Mouse (Mus musculus) testis, adult 2 months (tissue): ENCODE data around the gene Arhgef28. TPM values are rescaled to one million over a fixed set of nuclear protein-coding genes. Genes with fewer than 3 reads are reported as not detected.

Experiments used
- H3K27ac ChIP-seq: fragments of 200-500 bp; 2 replicates; pipeline ENCODE4 v1.5.1; 2012; ENCODE audit warnings: low read depth, low read length; ENCODE audit not compliant: control insufficient read depth, insufficient read depth
- H3K27me3 ChIP-seq: fragments of 200-500 bp; 2 replicates; pipeline ENCODE4 v1.6.1; 2012; ENCODE audit warnings: mild to moderate bottlenecking, low read length, moderate library complexity; ENCODE audit not compliant: control insufficient read depth, insufficient read depth
- H3K36me3 ChIP-seq: fragments of 200-500 bp; 2 replicates; pipeline ENCODE4 v1.6.1; 2012; ENCODE audit warnings: mild to moderate bottlenecking, low read length; ENCODE audit not compliant: control insufficient read depth, insufficient read depth
- H3K4me1 ChIP-seq: fragments of 200-500 bp; 2 replicates; pipeline ENCODE4 v1.6.1; 2012; ENCODE audit warnings: low read length; ENCODE audit not compliant: control insufficient read depth, insufficient read depth
- H3K4me3 ChIP-seq: fragments of 200-500 bp; 2 replicates; pipeline ENCODE4 v1.5.1; 2012; ENCODE audit warnings: low read depth, mild to moderate bottlenecking, low read length, moderate library complexity, mixed read lengths; ENCODE audit not compliant: control insufficient read depth
- CTCF ChIP-seq: fragments of 200-500 bp; IDR thresholded peaks from 2 replicates; pipeline ENCODE4 v1.5.1; 2012; ENCODE audit warnings: low read depth, mild to moderate bottlenecking, inconsistent platforms, low read length, moderate library complexity; ENCODE audit not compliant: control insufficient read depth, insufficient read depth, insufficient replicate concordance
- POLR2A ChIP-seq: fragments of 200-500 bp; IDR thresholded peaks from 2 replicates; pipeline ENCODE4 v1.6.1; 2012; ENCODE audit warnings: low read depth, mild to moderate bottlenecking, inconsistent platforms, low read length, moderate library complexity; ENCODE audit not compliant: control insufficient read depth
- polyA plus RNA-seq: library from polyadenylated mRNA; depleted of rRNA; stranded (reverse); fragments of >200 nt; gene quantifications from 2 replicates; pipeline ENCODE4 v1.2.3, GENCODE M21; 2012

Gene Arhgef28
- polyA plus RNA-seq, 1 experiment, result 0.67 TPM

DNA sequence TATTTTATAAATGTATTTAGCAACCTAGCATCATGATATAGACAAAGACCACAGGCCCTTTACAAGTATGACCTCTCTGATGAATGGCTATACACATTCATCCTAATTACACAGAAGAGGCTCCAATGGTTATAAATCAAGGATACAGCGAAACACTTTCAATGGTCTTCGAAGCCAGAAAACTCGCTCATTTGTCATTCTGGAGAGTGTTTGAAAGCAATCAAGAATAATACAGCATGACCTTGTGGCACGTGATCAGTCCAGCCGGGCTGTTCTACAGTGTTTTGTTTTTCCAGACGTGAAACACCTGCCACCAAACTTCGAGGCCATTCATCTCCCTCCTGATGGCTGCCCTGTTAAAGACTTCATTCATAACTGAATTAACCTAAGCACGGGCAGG lies 207.7 kb downstream of the Arhgef28 start:
- Histone ChIP-seq H3K4me1 (no peaks in the 10 kb centered on the region), H3K27ac (no peak overlapping the region), H3K36me3 (no peaks in the 10 kb centered on the region), H3K4me3 (no peak overlapping the region), H3K27me3 (no peaks in the 10 kb centered on the region)
- no peak for TF ChIP-seq POLR2A
- no peak for TF ChIP-seq CTCF

DNA sequence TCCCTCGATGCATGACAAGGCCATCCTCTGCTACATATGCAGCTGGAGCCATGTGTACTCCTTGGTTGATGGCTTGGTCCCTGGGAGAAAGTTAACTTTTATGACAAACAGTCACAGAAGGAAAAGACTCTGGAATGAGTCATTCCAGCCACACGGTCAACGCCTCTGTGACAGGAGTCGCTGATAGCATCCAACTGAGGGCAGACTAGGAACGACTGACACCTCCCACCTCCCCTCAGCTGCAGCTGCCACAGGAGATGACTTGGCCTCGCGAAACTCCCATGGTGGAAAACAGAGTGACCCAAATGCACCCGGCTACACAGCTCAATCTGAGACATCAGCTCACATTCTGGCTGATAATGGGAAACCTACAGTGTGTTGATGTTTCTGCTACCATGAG lies 215.3 kb downstream of the Arhgef28 start:
- H3K4me1 ChIP-seq, result no peaks in the 10 kb centered on the region
- no peaks in the 10 kb centered on the region for H3K36me3 ChIP-seq
- H3K27me3 ChIP-seq, result no peaks in the 10 kb centered on the region
- H3K27ac ChIP-seq, result no peak overlapping the region
- no peak for TF ChIP-seq POLR2A
- TF ChIP-seq CTCF, result no peak
- no peak overlapping the region for H3K4me3 ChIP-seq

GRCm38 (mm10) chr13:97988796-97989195 lies 217.4 kb downstream of the Arhgef28 start:
- no peak overlapping the region for H3K27ac ChIP-seq
- TF ChIP-seq CTCF (no peak), POLR2A (no peak)
- no peaks in the 10 kb centered on the region for H3K27me3 ChIP-seq
- H3K36me3 ChIP-seq, result no peaks in the 10 kb centered on the region
- no peak overlapping the region for H3K4me3 ChIP-seq
- no peaks in the 10 kb centered on the region for H3K4me1 ChIP-seq

GRCm38 (mm10) chr13:97986691-97987090 lies 219.5 kb downstream of the Arhgef28 start:
- H3K4me3 ChIP-seq, result no peak overlapping the region
- H3K27me3 ChIP-seq, result no peaks in the 10 kb centered on the region
- H3K27ac ChIP-seq, result no peak overlapping the region
- TF ChIP-seq CTCF, result no peak
- no peak for TF ChIP-seq POLR2A
- no peaks in the 10 kb centered on the region for H3K36me3 ChIP-seq
- no peaks in the 10 kb centered on the region for H3K4me1 ChIP-seq

DNA sequence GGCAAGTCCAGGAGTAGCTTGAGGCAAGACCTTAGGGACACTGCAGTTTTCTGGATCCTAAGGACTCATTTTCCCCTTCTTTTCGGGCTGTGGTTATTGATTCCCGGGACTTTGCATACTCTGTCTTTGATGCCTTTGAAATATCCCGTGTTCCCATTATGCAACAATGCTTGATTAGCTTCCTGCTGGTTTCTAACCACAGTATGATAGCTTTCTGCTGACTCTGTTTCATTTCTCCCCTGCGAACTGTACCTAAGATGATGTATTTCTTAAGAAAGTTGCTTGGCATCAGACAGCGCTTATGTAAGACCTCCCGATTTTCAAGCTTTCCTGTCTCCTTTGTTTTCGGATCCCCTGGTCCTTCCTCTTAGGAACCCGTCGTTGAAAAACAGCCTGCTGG lies 229.1 kb downstream of the Arhgef28 start:
- Histone ChIP-seq H3K27ac (no peak overlapping the region), H3K4me3 (no peak overlapping the region), H3K27me3 (no peaks in the 10 kb centered on the region), H3K36me3 (no peaks in the 10 kb centered on the region), H3K4me1 (no peaks in the 10 kb centered on the region)
- no peak for TF ChIP-seq POLR2A

DNA sequence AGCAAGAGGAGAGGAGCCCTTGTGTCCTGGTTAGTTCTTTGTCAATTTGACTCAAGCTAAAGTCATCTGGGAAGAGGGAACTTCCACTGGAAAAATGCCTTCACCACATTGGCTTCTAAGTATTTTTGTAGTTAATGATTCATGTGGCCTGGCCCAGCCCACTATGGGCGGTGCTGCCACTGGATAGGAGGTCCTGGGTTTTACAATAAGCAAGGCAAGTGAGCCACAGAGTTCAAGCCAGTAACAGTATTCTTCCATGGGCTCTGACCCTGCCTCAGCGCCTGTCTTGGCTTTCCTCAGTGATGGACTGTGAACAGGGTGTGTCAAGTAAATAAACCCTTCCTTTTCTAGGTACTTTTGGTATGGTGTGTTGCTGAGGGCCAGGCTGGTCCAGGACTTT lies 229.6 kb downstream of the Arhgef28 start:
- H3K27ac ChIP-seq, result no peak overlapping the region
- H3K4me3 ChIP-seq, result no peak overlapping the region
- H3K4me1 ChIP-seq, result no peaks in the 10 kb centered on the region
- no peaks in the 10 kb centered on the region for H3K36me3 ChIP-seq
- TF ChIP-seq CTCF, result no peak
- TF ChIP-seq POLR2A, result no peak
- H3K27me3 ChIP-seq, result no peaks in the 10 kb centered on the region

DNA sequence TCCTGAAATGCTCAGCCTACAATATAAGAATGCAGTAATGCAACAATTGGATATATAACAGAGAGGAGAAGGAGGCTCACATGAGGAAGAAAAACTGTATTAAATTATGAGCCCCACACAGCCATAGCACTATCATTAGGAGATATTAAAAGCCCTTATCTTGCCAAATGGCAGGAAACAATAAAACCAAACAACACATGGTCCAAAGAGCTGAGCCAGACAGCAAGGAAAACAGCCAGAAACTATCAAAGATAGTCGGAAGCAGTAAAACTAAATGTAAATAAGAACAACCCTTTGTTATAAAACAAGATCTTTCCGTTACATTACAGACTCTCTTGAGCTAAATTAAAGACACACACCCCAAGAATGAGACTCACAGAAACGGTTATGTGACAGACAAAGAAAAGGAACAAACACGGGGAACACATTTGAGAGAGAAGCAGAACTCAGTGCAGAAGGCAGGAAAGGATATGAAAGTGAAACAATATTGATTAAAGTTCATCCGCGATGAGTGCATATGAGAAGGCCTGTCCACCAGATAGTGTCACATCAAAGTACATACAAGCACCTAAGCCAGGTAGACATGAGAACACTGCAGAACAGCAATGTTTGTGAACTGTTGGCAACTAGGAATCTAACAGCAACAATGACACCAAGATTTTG lies 231.6 kb downstream of the Arhgef28 start:
- no peaks in the 10 kb centered on the region for H3K4me1 ChIP-seq
- H3K27ac ChIP-seq, result no peak overlapping the region
- no peaks in the 10 kb centered on the region for H3K36me3 ChIP-seq
- no peak overlapping the region for H3K4me3 ChIP-seq
- H3K27me3 ChIP-seq, result no peaks in the 10 kb centered on the region
- no peak for TF ChIP-seq CTCF
- no peak for TF ChIP-seq POLR2A

GRCm38 (mm10) chr13:97973915-97974314 lies 232.3 kb downstream of the Arhgef28 start:
- TF ChIP-seq POLR2A (no peak), CTCF (no peak)
- no peaks in the 10 kb centered on the region for H3K36me3 ChIP-seq
- no peak overlapping the region for H3K4me3 ChIP-seq
- H3K4me1 ChIP-seq, result no peaks in the 10 kb centered on the region
- no peaks in the 10 kb centered on the region for H3K27me3 ChIP-seq
- H3K27ac ChIP-seq, result no peak overlapping the region
